Mouse (Mus musculus) mature B cell (primary cell): ENCODE results near the gene C2cd4c.

Source experiments
- in situ Hi-C: fragments of 300-500 bp; cut with MboI; formaldehyde crosslinking; loops from 2 replicates; pipeline ENCODE4 v1.14.3; 2019

Gene C2cd4c

DNA sequence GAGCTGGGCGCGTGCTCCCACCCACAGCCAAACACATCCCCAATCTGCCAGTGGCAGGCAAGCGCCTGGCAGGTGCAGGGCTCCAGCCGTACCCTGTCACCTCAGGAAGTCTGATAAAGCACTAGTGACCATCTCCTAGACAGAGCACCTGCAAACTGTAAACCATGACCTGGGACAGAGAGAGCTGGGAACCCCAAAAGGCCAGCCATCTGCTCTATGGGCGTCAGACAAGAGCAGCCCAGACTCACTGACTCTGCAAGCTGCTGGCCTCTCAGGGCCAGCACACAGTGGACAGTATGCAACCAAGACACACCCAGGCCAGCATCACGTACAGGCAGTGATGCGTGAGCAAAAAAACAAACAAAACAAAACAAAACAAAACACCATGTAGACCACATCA is 34.9 kb downstream of the C2cd4c start:
- in situ Hi-C loops: no loop called here

GRCm38 (mm10) chr10:79578276-79578675 is 35.5 kb downstream of the C2cd4c start:
- in situ Hi-C loops: no loop called here

DNA sequence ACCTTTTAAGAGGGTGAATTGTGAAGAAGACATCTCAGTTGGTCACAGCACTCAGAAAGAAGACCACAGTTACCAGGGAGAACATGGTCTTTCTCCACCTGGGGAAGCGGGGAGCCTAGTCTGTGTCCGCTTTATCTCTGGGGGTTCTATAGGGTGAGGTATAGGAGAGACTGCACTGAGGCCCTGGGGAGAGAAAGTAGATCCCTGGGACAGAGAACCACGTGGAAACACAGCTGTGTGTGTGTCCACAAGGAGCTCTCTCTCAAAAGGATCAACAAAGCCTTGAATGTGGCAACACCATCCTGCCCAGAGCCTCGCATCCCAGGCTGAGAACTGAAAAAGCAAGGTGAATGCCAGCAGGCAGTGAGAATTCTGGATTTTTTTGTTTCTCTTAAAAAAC is 36.4 kb downstream of the C2cd4c start:
- in situ Hi-C loops: no loop called here

- in situ Hi-C loops: no loop called here
Measured at GRCm38 (mm10) chr10:79575754-79576153, 38.1 kb downstream of the C2cd4c start.

DNA sequence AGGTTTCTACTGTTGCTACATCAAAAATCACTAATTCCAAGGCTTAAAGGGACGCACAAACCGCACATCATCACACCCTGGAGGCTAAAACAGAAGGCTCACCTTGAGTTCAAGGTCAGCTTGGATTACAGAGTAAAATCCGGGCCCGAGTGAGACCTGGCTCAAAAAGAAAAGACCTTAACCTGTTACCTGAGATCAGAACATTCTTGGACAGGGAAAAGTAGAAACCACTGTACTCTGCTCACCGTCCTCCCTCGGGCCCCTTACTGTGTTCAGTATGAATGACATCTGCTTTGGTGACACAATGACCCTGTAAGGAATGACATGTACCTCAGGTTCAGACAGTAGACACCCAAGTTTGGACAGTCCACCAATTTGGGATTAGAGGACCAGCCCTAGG is 39.0 kb downstream of the C2cd4c start:
- in situ Hi-C loops: no loop called here

DNA sequence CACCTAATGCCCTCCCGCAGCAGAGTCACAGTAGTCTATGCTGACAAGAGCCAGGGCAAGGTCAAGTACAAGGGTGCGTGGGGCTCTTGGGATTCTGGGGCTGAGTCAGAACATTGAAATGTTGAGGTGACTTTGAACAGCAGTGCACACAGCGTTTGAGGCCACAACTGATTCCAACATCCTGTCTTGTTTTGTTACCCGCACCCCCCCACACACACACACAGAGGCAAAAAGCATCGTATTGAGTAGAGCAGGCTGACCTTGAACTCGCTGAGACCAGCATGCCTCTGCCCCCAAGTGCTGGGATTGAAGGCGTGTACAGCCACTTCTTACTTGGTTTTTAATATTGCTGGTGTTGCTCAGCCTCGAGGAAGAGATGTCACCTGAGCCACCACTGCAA is 39.5 kb downstream of the C2cd4c start:
- in situ Hi-C loops: no loop called here

DNA sequence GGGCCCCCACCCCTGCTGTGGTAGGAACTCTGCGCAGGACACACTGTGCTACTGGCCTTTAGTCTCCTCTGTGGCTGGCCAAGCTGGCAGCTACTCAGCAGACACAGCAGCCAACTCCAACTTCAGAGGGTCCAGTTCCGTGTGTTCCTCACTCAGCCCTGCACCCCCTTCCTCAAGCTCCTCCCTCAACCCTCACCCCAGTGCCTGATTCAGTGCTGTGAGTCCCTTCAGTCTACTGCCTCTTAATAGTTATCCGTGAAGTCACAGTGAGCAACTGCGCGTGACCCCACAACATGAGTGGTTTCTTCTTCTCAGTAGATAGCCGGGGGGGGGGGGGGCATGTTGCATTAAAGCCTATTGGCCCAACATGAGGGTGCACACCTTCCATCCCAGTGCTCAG is 40.2 kb downstream of the C2cd4c start:
- in situ Hi-C loops: no loop called here

DNA sequence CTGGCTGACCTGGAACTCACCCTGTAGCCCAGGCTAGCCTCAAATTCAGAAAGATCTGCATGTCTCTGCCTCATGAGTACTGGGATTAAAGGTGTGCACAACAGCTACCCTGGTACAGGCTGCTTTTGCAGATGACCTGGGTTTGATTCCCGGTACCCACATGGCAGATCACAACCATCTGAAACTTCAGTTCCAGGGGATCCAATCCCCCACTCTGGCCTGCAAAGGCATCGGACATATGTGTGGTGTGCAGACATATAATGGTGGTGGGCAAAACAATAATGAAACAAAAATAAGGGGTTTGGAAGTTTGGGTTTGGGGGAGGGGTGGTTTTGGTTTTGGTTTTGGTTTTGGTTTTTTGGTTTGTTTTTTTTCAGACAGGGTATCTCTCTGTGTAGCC is 42.5 kb downstream of the C2cd4c start:
- in situ Hi-C loops: no loop called here

GRCm38 (mm10) chr10:79569921-79570320 is 43.9 kb downstream of the C2cd4c start:
- in situ Hi-C loops: no loop called here

DNA sequence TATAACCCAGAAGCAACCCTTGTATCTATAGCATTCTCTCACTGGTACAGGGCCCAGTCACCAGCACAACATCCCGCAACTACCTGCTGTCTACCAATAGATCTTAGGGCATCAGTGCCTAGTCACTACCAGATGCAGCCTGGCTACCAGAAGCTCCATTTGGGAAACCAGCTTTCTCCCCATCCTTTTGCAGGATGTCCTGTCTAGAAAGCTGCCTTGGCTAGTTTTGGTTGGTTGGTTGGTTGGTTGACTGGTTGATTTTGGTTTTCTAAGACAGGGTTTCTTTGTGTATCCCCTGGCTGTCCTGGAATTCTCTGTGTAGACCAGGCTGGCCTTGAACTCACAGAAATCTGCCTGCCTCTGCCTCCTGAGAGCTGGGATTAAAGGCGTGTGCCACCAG is 54.1 kb downstream of the C2cd4c start:
- in situ Hi-C loops: no loop called here

GRCm38 (mm10) chr10:79557496-79557895 is 56.3 kb downstream of the C2cd4c start:
- in situ Hi-C loops: no loop called here

DNA sequence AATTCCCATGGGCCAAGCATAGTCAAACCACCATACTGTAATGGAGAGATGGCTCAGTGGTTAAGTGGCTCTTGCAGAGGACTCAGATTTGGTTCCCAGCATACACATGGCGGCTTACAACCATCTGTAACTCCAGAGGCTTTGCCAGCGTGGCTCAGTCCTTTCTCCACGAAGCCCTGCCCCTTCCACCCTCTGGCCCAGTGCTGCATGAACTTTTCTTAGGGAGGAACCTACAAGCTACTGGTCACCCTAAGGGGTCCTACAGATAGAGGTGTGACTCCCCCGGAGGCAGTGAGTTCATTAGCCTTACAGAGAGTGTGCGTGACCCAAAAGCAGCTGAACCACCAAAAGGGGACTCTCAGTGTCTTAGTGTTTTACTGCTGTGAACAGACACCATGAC is 56.9 kb downstream of the C2cd4c start:
- in situ Hi-C loops: no loop called here
